Mouse (Mus musculus) kidney, embryonic 14.5 days (tissue): Measurements from ENCODE around the gene Dennd1a. TPM values are rescaled to one million over a fixed set of nuclear protein-coding genes. Genes with fewer than 3 reads are reported as not detected.

Source experiments
- ATAC-seq: fragments of 200-750 bp; cut with Nextera tagmentation; 2 replicates; pipeline ENCODE4 v1.8.0; 2017; ENCODE audit warnings: moderate number of reproducible peaks, mild to moderate bottlenecking, moderate TSS enrichment, moderate library complexity; ENCODE audit not compliant: low FRiP score, low TSS enrichment
- H3K27ac ChIP-seq: fragments of 300-500 bp; sonication (generic); 2 replicates; pipeline ENCODE4 v1.5.1; 2014; ENCODE audit warnings: low read depth, mild to moderate bottlenecking, low read length, moderate library complexity, mixed read lengths
- H3K27me3 ChIP-seq: fragments of 300-500 bp; sonication (generic); 2 replicates; pipeline ENCODE4 v1.6.1; 2014; ENCODE audit warnings: mild to moderate bottlenecking, low read length; ENCODE audit not compliant: control insufficient read depth, insufficient read depth
- H3K36me3 ChIP-seq: fragments of 300-500 bp; sonication (generic); 2 replicates; pipeline ENCODE4 v1.6.1; 2014; ENCODE audit warnings: low read length, mixed read lengths; ENCODE audit not compliant: control insufficient read depth, insufficient read depth
- H3K4me1 ChIP-seq: fragments of 300-500 bp; sonication (generic); 2 replicates; pipeline ENCODE4 v1.6.1; 2014; ENCODE audit warnings: low read length, mixed read lengths; ENCODE audit not compliant: control insufficient read depth, insufficient read depth
- H3K4me2 ChIP-seq: fragments of 300-500 bp; sonication (generic); replicated peaks from 2 replicates; pipeline ENCODE4 v1.6.1; 2014; ENCODE audit warnings: low read depth, mild to moderate bottlenecking, low read length
- H3K4me3 ChIP-seq: fragments of 300-500 bp; sonication (generic); 2 replicates; pipeline ENCODE4 v1.5.1; 2014; ENCODE audit warnings: mild to moderate bottlenecking, low read length
- H3K9ac ChIP-seq: fragments of 300-500 bp; sonication (generic); 2 replicates; pipeline ENCODE4 v1.6.1; 2014; ENCODE audit warnings: low read depth, mild to moderate bottlenecking, low read length, moderate library complexity
- H3K9me3 ChIP-seq: fragments of 300-500 bp; sonication (generic); 2 replicates; pipeline ENCODE4 v1.6.1; 2016; ENCODE audit warnings: low read length; ENCODE audit not compliant: control insufficient read depth
- WGBS: fragments of 180-500 bp; shearing (Covaris S2); extraction: QIAGEN DNeasy Blood & Tissue Kit; methylation state at CpG from one replicate; pipeline ENCODE4 v1.1.7; 2014; 5-methylcytosine and 5-hydroxymethylcytosine counted together
- polyA plus RNA-seq: library from polyadenylated mRNA; unstranded; fragments of >200 nt; fragmentation: Nextera tagmentation; extraction: Ambion mirVana; gene quantifications from 2 replicates; pipeline ENCODE4 v1.2.1, GENCODE M21; 2014

Dennd1a gene
- polyA plus RNA-seq, 1 experiment from 2014 or later, result 12.6 TPM

GRCm38 (mm10) chr2:37799137-37799536, 488.1 kb downstream of the Dennd1a start:
- Histone ChIP-seq H3K4me3 (no peak overlapping the region), H3K9me3 (no peaks in the 10 kb centered on the region), H3K27me3 (no peaks in the 10 kb centered on the region), H3K4me2 (no peak overlapping the region), H3K27ac (no peak overlapping the region), H3K36me3 (0 out of 2 replicates have a peak, but pooled peaks cover 4% of the 10 kb centered on the region), H3K9ac (no peak overlapping the region), H3K4me1 (0 out of 2 replicates have a peak, but pooled peaks cover 3% of the 10 kb centered on the region)
- WGBS, result 46% methylated on average over 6 of the region's 6 CpGs
- ATAC-seq, result no peak

GRCm38 (mm10) chr2:37797046-37797445, 490.1 kb downstream of the Dennd1a start:
- Histone ChIP-seq H3K4me2 (no peak overlapping the region), H3K9ac (no peak overlapping the region), H3K27me3 (peaks cover 10% of the 10 kb centered on the region), H3K4me1 (0 out of 2 replicates have a peak, but pooled peaks cover 6% of the 10 kb centered on the region), H3K36me3 (0 out of 2 replicates have a peak, but pooled peaks cover 4% of the 10 kb centered on the region), H3K27ac (no peak overlapping the region), H3K4me3 (no peak overlapping the region), H3K9me3 (no peaks in the 10 kb centered on the region)
- WGBS, result 92% methylated on average over 4 of the region's 4 CpGs
- ATAC-seq, result no peak

GRCm38 (mm10) chr2:37796021-37796420, 491.2 kb downstream of the Dennd1a start:
- Histone ChIP-seq H3K36me3 (0 out of 2 replicates have a peak, but pooled peaks cover 4% of the 10 kb centered on the region), H3K4me3 (no peak overlapping the region), H3K27me3 (peaks cover 10% of the 10 kb centered on the region), H3K4me2 (no peak overlapping the region), H3K27ac (no peak overlapping the region), H3K9ac (no peak overlapping the region), H3K4me1 (0 out of 2 replicates have a peak, but pooled peaks cover 6% of the 10 kb centered on the region), H3K9me3 (no peaks in the 10 kb centered on the region)
- no peak for ATAC-seq
- 14% methylated on average over 1 of the region's 1 CpGs for WGBS

GRCm38 (mm10) chr2:37791340-37791739, 495.9 kb downstream of the Dennd1a start:
- Histone ChIP-seq H3K27me3 (peaks cover 14% of the 10 kb centered on the region), H3K4me2 (no peak overlapping the region), H3K4me1 (peaks cover 22% of the 10 kb centered on the region; the same call in 1 of the 2 replicates)

GRCm38 (mm10) chr2:37790738-37791137, 496.5 kb downstream of the Dennd1a start:
- WGBS, result 95% methylated on average over 14 of the region's 14 CpGs
- Histone ChIP-seq H3K4me2 (no peak overlapping the region), H3K9me3 (no peaks in the 10 kb centered on the region), H3K36me3 (no peaks in the 10 kb centered on the region), H3K4me3 (no peak overlapping the region), H3K9ac (no peak overlapping the region), H3K4me1 (peaks cover 22% of the 10 kb centered on the region; the same call in 1 of the 2 replicates), H3K27me3 (peaks cover 19% of the 10 kb centered on the region), H3K27ac (no peak overlapping the region)
- ATAC-seq, result no peak

More at GRCm38 (mm10) chr2:37791340-37791739, 495.9 kb downstream of the Dennd1a start:
- H3K36me3 ChIP-seq, result no peaks in the 10 kb centered on the region
- no peak overlapping the region for H3K9ac ChIP-seq
- 96% methylated on average over 4 of the region's 4 CpGs for WGBS
- no peaks in the 10 kb centered on the region for H3K9me3 ChIP-seq
- no peak for ATAC-seq
- no peak overlapping the region for H3K27ac ChIP-seq
- no peak overlapping the region for H3K4me3 ChIP-seq

GRCm38 (mm10) chr2:37789995-37790394, 497.2 kb downstream of the Dennd1a start:
- no peak overlapping the region for H3K4me3 ChIP-seq
- H3K4me1 ChIP-seq, result peaks cover 19% of the 10 kb centered on the region; the same call in 1 of the 2 replicates
- H3K27me3 ChIP-seq, result peaks cover 19% of the 10 kb centered on the region
- no peak for ATAC-seq
- no peak overlapping the region for H3K27ac ChIP-seq
- H3K9me3 ChIP-seq, result no peaks in the 10 kb centered on the region
- H3K9ac ChIP-seq, result no peak overlapping the region
- 84% methylated on average over 10 of the region's 10 CpGs for WGBS
- H3K4me2 ChIP-seq, result no peak overlapping the region
- H3K36me3 ChIP-seq, result no peaks in the 10 kb centered on the region

- no peak overlapping the region for H3K4me2 ChIP-seq
- WGBS, result 76% methylated on average over 5 of the region's 5 CpGs
- H3K36me3 ChIP-seq, result no peaks in the 10 kb centered on the region
- H3K27me3 ChIP-seq, result peaks cover 19% of the 10 kb centered on the region
- H3K4me3 ChIP-seq, result no peak overlapping the region
- H3K27ac ChIP-seq, result no peak overlapping the region
- no peaks in the 10 kb centered on the region for H3K9me3 ChIP-seq
- ATAC-seq, result no peak
- peaks cover 25% of the 10 kb centered on the region; the same call in 1 of the 2 replicates for H3K4me1 ChIP-seq
- no peak overlapping the region for H3K9ac ChIP-seq
These were observed 498.2 kb downstream of the Dennd1a start for GRCm38 (mm10) chr2:37789029-37789428.

GRCm38 (mm10) chr2:37788176-37788962, 498.8 kb downstream of the Dennd1a start:
- no peak overlapping the region for H3K4me3 ChIP-seq
- peaks cover 23% of the 10 kb centered on the region; the same call in 1 of the 2 replicates for H3K4me1 ChIP-seq
- H3K4me2 ChIP-seq, result no peak overlapping the region
- 58% methylated on average over 7 of the region's 7 CpGs for WGBS
- no peaks in the 10 kb centered on the region for H3K36me3 ChIP-seq
- no peak overlapping the region for H3K9ac ChIP-seq
- peak; percentile 22; the same call in 1 of the 2 replicates for ATAC-seq
- H3K27ac ChIP-seq, result no peak overlapping the region; the same call in 1 of the 2 replicates
- H3K9me3 ChIP-seq, result no peaks in the 10 kb centered on the region
- peaks cover 15% of the 10 kb centered on the region for H3K27me3 ChIP-seq

- Histone ChIP-seq H3K9ac (no peak overlapping the region), H3K27ac (no peak overlapping the region)
These were observed 500.7 kb downstream of the Dennd1a start for GRCm38 (mm10) chr2:37786461-37786860.

More at GRCm38 (mm10) chr2:37786461-37786860, 500.7 kb downstream of the Dennd1a start:
- Histone ChIP-seq H3K36me3 (no peaks in the 10 kb centered on the region), H3K4me1 (peaks cover 22% of the 10 kb centered on the region; the same call in 1 of the 2 replicates), H3K4me2 (peak overlapping the region; percentile 51), H3K4me3 (peak overlapping the region; percentile 27), H3K9me3 (no peaks in the 10 kb centered on the region), H3K27me3 (peaks cover 9% of the 10 kb centered on the region; the same call in 1 of the 2 replicates)
- no peak for ATAC-seq
- 55% methylated on average over 40 of the region's 52 CpGs for WGBS
